Mouse (Mus musculus) effector memory CD4-positive, alpha-beta T cell, adult 5 months (primary cell): ENCODE results near the gene Sec13. TPM values are rescaled to one million over a fixed set of nuclear protein-coding genes. Genes with fewer than 3 reads are reported as not detected.

Experiments
- polyA plus RNA-seq: library from polyadenylated mRNA; unstranded; fragments of 100-300 nt; shearing (Covaris generic); gene quantifications from one replicate; pipeline ENCODE4 v1.2.1, GENCODE M21; 2017

The Sec13 gene
- polyA plus RNA-seq, result 124 TPM

DNA sequence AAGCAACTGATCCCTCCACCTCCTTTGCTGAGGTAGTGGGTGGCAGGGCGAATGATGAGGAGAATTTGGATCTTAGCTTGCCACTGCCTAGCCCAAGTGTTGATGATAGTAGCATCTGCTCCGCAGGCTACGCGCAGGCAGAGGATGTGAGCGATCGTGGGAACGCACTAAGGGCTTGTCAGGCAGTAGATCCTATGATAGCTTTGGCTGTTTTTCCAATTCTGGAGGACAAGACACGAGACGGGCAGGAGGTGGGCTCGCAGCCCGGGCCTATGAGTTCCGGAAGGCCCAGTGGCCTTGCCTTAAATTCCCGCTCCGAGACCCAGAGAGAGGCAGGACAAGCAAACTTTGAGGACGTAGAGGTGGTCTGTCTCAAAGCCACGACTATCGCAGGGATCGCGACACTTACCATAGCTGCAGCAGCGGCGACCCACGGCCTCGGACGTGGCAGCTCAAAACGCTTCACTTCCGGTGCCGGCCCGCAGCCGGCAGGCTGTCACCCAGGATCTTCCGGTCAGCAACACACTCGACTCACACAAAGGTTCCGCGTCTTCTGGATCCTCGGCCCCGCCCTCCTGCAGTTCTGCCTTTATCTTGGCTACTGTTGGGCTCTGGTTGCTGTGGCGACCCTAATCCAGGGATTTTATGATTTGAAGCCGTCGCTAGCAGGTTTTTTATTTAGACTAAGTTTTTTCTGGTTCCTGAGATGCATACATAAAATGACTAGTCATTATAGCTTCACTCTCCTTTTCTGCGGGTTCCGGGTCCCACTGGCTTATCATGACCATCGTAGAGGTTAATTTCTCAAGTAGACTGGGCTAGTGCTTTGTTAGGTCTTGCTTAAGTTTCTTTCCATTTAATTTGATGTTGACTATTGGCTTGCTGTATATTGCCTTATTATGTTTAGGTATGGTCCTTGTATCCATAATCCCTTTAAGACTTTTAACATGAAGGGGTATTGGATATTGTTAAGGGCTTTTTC is at the start of gene Sec13:
TSS of gene Sec13 (minus strand) at position 508 of the 982 bp plus-strand sequence.

DNA sequence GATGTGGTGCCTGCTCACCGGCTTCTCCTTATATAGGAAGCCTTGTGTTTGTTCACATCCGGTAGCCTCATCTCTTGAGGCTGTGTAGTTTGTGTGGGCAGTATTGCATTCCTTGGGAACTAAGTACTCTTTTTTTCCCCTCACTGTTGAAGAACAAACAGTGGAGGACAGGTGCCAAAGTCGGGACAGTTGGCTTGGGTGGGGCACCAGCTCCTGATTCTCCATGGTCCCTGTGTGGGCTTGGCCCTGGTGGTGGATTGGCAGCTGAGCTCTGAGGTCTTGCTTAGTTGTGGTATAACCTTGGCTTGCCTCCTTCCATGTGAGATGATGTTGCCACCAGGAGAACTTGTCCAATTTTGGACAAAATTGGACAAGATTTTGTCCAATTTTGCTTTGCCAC is 20.7 kb downstream of the Sec13 start, which contains the start of gene Ghrl:
TSS of gene Ghrl (minus strand) at position 3 of the 400 bp plus-strand sequence.

DNA sequence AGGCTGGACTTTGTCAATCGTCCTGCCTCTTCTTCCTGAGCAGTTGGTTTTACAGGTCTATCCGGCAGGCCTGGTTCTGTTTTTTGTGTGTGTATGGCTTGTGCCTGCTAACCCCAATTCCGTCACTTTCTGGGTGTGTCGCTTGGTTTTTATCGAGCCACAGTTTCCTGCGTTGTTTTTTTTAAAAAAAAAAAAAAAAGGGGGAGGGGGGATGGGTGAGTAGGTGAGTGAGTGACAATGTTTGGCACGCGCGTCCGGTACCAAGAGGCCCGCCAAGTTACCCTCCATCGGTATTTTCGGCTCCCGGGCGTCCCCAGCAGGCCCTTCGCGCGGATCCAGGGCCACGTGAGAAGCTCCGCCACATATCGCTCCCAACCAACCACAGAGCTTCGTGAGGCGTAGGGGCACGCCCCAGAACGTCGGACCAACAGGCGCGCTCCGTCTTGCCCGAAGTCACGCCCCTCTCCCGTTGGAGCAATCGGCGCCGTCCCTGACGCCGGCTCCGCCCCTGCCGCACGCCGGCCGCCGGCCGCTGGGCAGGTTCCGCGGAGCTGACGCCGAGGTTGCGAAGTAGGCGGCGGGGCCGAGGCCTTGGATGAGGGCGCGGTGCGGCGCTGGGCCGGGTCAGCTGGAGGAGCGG is 43.8 kb downstream of the Sec13 start, which contains the start of gene Tatdn2:
TSS of gene Tatdn2 (plus strand) at position 469 of the 640 bp plus-strand sequence.

Other genes starting within 250 kb of the Sec13 start
- gene Prrt3, start 238.8 kb downstream of the Sec13 start, polyA plus RNA-seq, result 0.19 TPM
- 84.2 TPM for gene Emc3, start 209.1 kb downstream of the Sec13 start, polyA plus RNA-seq
- gene Fancd2, start 209.1 kb downstream of the Sec13 start, polyA plus RNA-seq, result 1.5 TPM
- gene Fancd2os, start 140.0 kb downstream of the Sec13 start, polyA plus RNA-seq, result not detected
- gene Brk1, start 136.0 kb downstream of the Sec13 start, polyA plus RNA-seq, result 142 TPM
- gene Vhl, start 116.8 kb downstream of the Sec13 start, polyA plus RNA-seq, result 28.3 TPM
- gene Irak2, start 102.3 kb downstream of the Sec13 start, polyA plus RNA-seq, result 123 TPM
- gene Tatdn2, start 43.7 kb downstream of the Sec13 start, polyA plus RNA-seq, result 26.4 TPM
- not detected for gene Ghrl, start 20.9 kb downstream of the Sec13 start, polyA plus RNA-seq